Mouse (Mus musculus): Measurements from ENCODE around the gene Zmynd15. TPM values are rescaled to one million over a fixed set of nuclear protein-coding genes. Genes with fewer than 3 reads are reported as not detected.
A peak's percentile ranks its signal among the peaks of the same experiment; 100 is the strongest.

The Zmynd15 gene
- polyA plus RNA-seq, 1 experiment from 2014 or later = 0.66 TPM

DNA sequence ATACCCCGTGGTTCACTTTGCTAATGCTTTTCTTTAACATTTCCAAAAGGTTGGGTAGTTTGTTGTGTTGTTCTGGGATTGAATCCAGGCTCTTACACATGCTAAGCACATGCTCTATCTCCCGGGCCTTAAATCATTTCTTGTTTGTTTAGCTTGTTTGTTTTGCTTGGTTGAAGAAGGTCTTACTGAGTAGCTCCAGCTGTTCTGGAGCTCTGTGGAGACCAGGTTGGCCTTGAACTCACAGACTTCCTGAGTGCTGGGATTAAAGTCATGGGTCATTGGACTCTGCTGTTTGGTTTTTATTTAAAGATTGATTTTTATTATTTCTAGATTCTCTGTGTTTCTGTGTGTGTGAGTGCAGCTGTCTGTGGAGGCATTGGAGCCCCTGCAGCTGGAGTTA is 26.3 kb downstream of the Zmynd15 start:
- H3K9me3 ChIP-seq (replicated peaks) = no peaks in the 10 kb centered on the region
- no peak overlapping the region for H3K4me3 ChIP-seq (replicated peaks)
- no peaks in the 10 kb centered on the region for H3K4me1 ChIP-seq
- H3K27me3 ChIP-seq = no peaks in the 10 kb centered on the region
- no peaks in the 10 kb centered on the region for H3K36me3 ChIP-seq
- 39% methylated on average over 2 of the region's 2 CpGs for WGBS
- no peak overlapping the region for H3K9ac ChIP-seq
- H3K4me2 ChIP-seq = no peak overlapping the region
- ATAC-seq (replicated peaks; ENCODE audit: low FRiP score) = 0 out of 2 replicates have a peak, but pooled peaks have one; percentile 46
- no peak overlapping the region for H3K27ac ChIP-seq

DNA sequence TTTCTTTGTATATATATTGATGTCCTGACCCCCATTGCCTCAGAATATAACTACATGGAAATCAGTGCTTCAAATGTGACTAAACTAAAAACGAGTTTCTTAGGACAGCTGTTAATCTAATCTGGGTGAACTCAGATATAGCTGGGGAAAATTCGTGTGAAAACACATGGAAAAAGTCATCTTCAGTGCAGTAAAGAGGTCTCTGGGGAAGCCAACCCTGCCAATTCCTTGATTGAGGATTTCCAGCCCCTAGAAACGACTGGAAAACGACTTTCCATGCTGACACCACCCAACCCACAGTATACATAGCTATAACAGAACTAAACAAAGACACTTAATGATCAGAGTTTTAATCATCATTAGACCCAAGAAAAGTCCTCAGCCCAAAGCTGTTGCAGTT is 28.6 kb downstream of the Zmynd15 start:
- H3K9ac ChIP-seq = no peak overlapping the region
- no peaks in the 10 kb centered on the region for H3K27me3 ChIP-seq
- no peak for ATAC-seq (replicated peaks; ENCODE audit: low FRiP score)
- H3K4me1 ChIP-seq = no peaks in the 10 kb centered on the region
- H3K27ac ChIP-seq = no peak overlapping the region
- 44% methylated on average over 4 of the region's 4 CpGs for WGBS
- no peaks in the 10 kb centered on the region for H3K36me3 ChIP-seq
- no peaks in the 10 kb centered on the region for H3K9me3 ChIP-seq (replicated peaks)
- H3K4me2 ChIP-seq = no peak overlapping the region
- H3K4me3 ChIP-seq (replicated peaks) = no peak overlapping the region

DNA sequence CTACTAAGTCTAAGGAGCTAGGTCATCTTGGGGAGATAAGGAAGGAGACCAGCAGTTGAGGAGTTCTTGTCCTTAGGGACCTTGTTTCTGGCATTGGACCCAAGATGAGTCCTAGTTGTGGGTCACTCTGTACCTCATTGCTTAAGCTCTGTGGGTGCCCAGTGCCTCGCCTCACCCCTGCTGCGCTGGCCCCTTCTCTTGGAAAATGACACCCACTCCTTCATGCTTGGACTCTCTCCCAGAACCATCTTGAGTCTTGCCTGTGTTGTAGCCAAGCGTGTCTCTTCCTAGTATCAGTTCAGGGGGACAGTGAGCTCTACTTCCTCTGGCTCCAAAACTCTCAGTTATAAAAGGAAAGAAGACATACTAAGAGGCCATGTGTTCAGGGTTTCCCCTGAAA is 29.9 kb downstream of the Zmynd15 start:
- H3K27ac ChIP-seq = 0 out of 2 replicates have a peak overlapping the region, but pooled peaks have one; percentile 15
- no peaks in the 10 kb centered on the region for H3K4me1 ChIP-seq
- ATAC-seq (replicated peaks; ENCODE audit: low FRiP score) = no peak
- H3K36me3 ChIP-seq = no peaks in the 10 kb centered on the region
- H3K27me3 ChIP-seq = no peaks in the 10 kb centered on the region
- H3K9ac ChIP-seq = no peak overlapping the region
- no peak overlapping the region for H3K4me2 ChIP-seq
- 82% methylated on average over 3 of the region's 3 CpGs for WGBS
- no peaks in the 10 kb centered on the region for H3K9me3 ChIP-seq (replicated peaks)
- no peak overlapping the region for H3K4me3 ChIP-seq (replicated peaks)

DNA sequence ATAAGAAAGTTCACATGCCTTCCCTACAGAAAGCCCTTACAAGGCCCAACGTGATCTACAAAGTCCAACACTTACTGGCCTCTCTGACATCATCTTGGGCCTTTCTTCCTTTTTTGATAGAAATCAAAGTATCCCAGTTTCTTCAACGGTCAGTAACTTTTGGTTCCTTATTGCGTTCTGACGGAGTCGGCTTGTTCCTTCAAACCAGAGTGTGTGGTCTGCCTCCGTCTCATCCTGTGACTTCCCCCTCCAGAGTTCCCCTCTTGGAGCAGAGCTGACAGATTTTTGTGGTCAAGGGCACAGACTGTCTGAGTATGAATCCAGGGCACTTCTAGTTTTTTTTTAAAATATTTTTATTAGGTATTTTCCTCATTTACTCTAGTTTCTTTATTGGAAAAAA is 30.5 kb downstream of the Zmynd15 start:
- no peak for ATAC-seq (replicated peaks; ENCODE audit: low FRiP score)
- Histone ChIP-seq H3K4me1 (no peaks in the 10 kb centered on the region), H3K9me3 (replicated peaks) (no peaks in the 10 kb centered on the region), H3K4me3 (replicated peaks) (no peak overlapping the region), H3K27ac (no peak overlapping the region), H3K27me3 (no peaks in the 10 kb centered on the region), H3K4me2 (no peak overlapping the region), H3K9ac (no peak overlapping the region), H3K36me3 (no peaks in the 10 kb centered on the region)
- WGBS = 78% methylated on average over 6 of the region's 6 CpGs

DNA sequence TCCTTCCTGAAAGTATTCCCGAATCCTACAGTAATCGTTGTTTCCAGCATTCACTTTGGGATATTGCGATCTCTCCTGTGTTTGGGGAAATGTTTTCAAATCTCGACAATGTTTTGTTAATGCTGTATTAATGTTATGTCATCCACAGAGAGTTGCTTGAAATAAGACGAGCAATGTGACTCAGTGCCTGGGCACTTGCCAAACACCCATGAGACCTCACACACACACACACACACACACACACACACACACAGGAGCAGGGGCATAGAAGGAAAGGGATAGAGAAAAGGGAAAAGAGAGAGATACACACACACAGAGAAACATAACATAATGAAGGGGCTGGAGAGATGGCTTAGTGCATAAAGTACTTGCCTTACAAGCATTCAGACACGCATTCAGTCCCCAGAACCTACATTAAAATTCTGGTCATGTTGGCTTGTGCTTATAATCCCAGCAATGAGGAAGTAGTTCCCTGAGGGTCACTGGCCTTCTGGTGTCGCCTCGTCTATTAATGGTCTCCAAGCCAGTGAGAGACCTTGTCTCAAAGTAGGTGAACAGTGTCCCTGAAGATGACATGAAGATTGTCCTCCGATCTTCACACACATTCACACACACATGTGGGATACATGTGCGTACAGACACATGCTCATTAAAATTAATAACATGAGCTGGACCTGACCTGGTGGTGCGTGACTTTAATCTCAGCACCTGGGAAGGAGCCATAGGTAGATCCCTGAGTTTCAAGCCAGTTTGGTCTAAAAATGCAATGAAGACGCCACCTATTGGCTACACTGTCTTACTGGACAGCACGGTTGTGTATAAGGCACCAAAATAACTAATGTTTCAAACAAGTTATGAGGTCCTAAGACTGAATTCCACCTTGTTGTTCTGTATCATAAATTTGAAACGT is 40.6 kb downstream of the Zmynd15 start:
- H3K27ac ChIP-seq = no peak overlapping the region
- WGBS = 69% methylated on average over 14 of the region's 14 CpGs
- no peak overlapping the region for H3K4me3 ChIP-seq (replicated peaks)
- H3K4me2 ChIP-seq = no peak overlapping the region
- H3K27me3 ChIP-seq = peaks cover under 1% of the 10 kb centered on the region; the same call in 1 of the 2 replicates
- H3K4me1 ChIP-seq = no peaks in the 10 kb centered on the region
- H3K9me3 ChIP-seq (replicated peaks) = no peaks in the 10 kb centered on the region
- no peak overlapping the region for H3K9ac ChIP-seq
- H3K36me3 ChIP-seq = no peaks in the 10 kb centered on the region
- no peak for ATAC-seq (replicated peaks; ENCODE audit: low FRiP score)

DNA sequence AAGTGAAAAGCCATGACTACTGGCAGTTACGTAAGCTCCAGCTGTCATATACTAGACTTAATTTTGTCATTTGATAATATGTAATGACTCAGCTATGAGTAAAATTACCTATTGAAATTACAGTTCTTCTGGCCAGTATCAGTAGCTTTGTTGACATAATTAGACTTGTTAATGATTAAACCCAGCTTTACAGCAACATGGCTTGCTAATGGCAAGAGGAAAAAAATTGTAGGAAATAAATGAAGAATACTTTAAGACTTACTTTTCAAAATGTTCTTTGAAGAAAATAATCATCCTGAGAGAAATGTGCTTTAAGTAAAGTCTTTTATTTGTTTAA is 41.2 kb downstream of the Zmynd15 start:
- no peaks in the 10 kb centered on the region for H3K9me3 ChIP-seq (replicated peaks)
- no peaks in the 10 kb centered on the region for H3K36me3 ChIP-seq
- 74% methylated on average over 1 of the region's 1 CpGs for WGBS
- no peaks in the 10 kb centered on the region for H3K4me1 ChIP-seq
- peaks cover 7% of the 10 kb centered on the region; the same call in 1 of the 2 replicates for H3K27me3 ChIP-seq
- H3K4me3 ChIP-seq (replicated peaks) = no peak overlapping the region
- ATAC-seq (replicated peaks; ENCODE audit: low FRiP score) = no peak
- H3K27ac ChIP-seq = no peak overlapping the region
- no peak overlapping the region for H3K9ac ChIP-seq
- no peak overlapping the region for H3K4me2 ChIP-seq

DNA sequence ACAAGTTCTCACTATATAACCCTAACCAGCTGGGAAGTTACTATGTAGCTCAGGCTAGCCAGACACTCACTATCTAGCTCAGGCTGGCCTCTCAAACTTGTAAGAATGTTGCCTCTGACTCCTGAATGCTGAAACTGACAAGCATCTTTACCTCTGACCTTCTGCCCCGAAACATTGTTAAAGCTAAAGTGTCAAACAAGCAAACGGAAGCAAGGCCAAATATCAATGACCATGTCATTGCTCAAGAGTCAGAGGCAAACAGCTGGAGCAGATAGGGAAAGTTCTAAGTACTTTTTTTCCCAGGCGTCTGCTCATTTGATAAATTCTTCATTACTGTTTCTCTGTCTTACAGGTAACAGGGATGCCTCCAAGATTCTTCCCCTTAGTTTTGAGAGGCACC is 42.8 kb downstream of the Zmynd15 start:
- Histone ChIP-seq H3K27ac (no peak overlapping the region), H3K36me3 (no peaks in the 10 kb centered on the region), H3K4me1 (0 out of 2 replicates have a peak, but pooled peaks cover 2% of the 10 kb centered on the region), H3K4me2 (no peak overlapping the region), H3K9me3 (replicated peaks) (no peaks in the 10 kb centered on the region), H3K27me3 (peaks cover 7% of the 10 kb centered on the region; the same call in 1 of the 2 replicates), H3K4me3 (replicated peaks) (no peak overlapping the region), H3K9ac (no peak overlapping the region)
- ATAC-seq (replicated peaks; ENCODE audit: low FRiP score) = no peak
- WGBS = 74% methylated on average over 3 of the region's 3 CpGs

DNA sequence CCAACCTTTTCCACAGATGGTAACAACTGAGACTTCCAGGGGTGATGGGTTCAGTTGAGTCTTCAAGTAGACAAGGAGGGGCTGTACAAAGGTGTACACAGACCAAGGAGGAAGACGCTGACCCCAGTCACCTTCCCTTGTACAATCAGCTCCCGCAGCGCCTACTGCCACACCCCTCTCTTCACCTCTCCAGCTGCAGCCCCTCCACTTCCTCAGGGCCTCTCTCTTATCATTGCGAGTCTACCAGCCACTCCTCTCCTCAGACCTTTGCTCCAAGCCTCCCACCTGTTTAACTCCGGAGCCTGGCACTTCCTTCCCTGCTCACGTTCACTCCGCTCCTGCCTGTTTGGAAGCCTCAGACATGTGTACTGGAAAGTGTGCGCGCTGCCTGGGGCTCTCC is 45.7 kb downstream of the Zmynd15 start, which contains the start of gene Tm4sf5:
Gene Tm4sf5, plus strand, starts transcription at position 275 of the 400 bp plus-strand sequence.
- no peak within 1 kb of the TSS for H3K4me2 ChIP-seq
- peaks cover 7% of the 10 kb centered on the region for H3K4me1 ChIP-seq

DNA sequence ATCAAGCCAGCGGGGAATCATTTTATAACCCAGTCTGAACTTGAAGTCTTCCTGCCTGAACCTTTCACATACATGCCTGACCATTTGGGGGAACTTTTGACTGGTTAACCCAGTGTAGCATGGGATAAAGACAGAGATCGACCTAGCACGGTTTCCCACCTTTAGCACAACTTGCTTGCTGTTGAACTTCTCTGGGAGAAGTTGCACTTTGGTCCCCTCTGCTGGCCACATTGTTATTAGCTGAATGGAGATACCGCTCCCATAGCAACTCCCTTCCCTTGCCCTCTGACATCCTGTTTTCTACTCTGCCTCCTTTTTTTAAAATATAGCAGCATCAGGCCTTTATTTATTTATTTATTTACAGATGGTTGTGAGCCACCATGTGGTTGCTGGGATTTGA is 47.2 kb downstream of the Zmynd15 start:
- Histone ChIP-seq H3K4me3 (replicated peaks) (no peak overlapping the region), H3K4me2 (no peak overlapping the region)

More for the DNA sequence above, 45.7 kb downstream of the Zmynd15 start, which contains the start of gene Tm4sf5:
- 72% methylated on average over 9 of the region's 9 CpGs for WGBS
- ATAC-seq (replicated peaks; ENCODE audit: low FRiP score) = no peak
- Histone ChIP-seq H3K27me3 (peaks cover 22% of the 10 kb centered on the region), H3K36me3 (no peaks in the 10 kb centered on the region), H3K27ac (no peak within 1 kb of the TSS), H3K4me3 (replicated peaks) (no peak within 1 kb of the TSS), H3K9me3 (replicated peaks) (no peaks in the 10 kb centered on the region), H3K9ac (no peak within 1 kb of the TSS)

DNA sequence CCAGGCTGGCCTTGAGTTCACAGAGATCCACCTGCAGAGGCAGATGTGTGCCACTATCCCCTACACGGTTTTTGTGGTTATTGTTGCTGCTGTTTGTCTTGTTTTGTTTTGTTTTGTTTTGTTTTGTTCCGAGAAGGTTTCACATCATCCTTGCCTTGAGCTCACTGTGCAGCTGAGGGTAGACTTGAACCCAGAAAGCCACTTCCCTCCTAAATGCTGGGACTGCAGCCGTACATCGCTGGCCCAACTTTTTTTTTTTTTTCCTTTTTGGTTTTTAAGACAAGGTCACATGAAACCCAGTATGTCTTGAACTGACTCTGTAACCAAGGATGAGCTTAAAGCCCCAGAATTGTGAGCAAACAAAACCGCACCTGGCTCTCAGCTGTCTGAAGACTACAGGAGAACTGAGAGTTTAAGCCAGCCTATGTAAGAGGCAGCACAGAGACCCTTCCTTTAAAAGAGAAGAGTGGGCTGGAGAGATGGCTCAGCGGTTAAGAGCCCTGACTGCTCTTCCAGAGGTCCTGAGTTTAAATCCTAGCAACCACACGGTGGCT is 47.8 kb downstream of the Zmynd15 start:
- 68% methylated on average over 7 of the region's 7 CpGs for WGBS
- no peak for ATAC-seq (replicated peaks; ENCODE audit: low FRiP score)
- Histone ChIP-seq H3K27ac (no peak overlapping the region), H3K4me2 (no peak overlapping the region), H3K36me3 (no peaks in the 10 kb centered on the region), H3K4me3 (replicated peaks) (no peak overlapping the region), H3K4me1 (peaks cover 16% of the 10 kb centered on the region), H3K9ac (no peak overlapping the region), H3K9me3 (replicated peaks) (no peaks in the 10 kb centered on the region), H3K27me3 (peaks cover 27% of the 10 kb centered on the region)

More for the DNA sequence above, 47.2 kb downstream of the Zmynd15 start:
- H3K9ac ChIP-seq = no peak overlapping the region
- H3K27me3 ChIP-seq = peaks cover 27% of the 10 kb centered on the region
- 26% methylated on average over 4 of the region's 4 CpGs for WGBS
- H3K36me3 ChIP-seq = no peaks in the 10 kb centered on the region
- H3K27ac ChIP-seq = no peak overlapping the region
- no peaks in the 10 kb centered on the region for H3K9me3 ChIP-seq (replicated peaks)
- ATAC-seq (replicated peaks; ENCODE audit: low FRiP score) = no peak
- peaks cover 16% of the 10 kb centered on the region for H3K4me1 ChIP-seq

DNA sequence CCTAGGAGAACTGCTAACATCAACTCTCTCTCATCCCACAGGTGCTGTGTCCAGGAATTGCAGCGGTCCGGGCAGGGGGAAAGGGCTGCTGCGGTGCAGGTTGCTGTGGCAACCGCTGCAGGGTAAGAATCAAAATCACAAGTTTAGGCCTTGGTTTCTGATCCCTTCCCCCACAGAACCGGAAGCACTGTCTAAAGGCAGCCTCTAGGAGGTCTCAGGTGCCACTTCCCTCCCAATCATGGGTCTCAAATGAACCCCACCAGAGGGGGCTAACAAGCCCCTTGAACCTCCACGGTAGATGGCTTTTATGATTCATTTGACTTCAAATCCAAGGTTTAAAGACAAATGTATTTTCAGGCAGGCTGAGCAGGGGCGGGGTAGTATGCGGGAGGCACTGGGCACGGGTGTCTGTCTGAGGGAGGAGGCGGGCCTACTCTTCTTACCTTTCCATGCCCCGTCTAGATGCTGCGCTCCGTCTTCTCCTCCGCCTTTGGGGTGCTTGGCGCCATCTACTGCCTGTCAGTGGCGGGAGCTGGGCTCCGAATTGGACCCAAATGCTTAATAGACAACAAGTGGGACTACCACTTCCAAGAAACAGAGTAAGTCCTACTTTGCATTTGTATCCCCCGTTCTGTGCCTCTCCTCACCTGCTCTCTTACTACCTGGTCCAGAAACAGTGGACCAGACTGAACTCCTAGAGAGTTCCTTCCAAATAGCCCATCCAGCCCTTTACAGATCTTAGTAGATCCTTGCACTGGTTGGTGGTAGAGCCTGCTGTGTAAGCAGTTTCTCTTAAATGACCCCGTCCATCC is 50.7 kb downstream of the Zmynd15 start:
- H3K4me1 ChIP-seq = peaks cover 21% of the 10 kb centered on the region
- H3K27ac ChIP-seq = no peak overlapping the region
- 11% methylated on average over 19 of the region's 19 CpGs for WGBS
- peaks cover 25% of the 10 kb centered on the region for H3K27me3 ChIP-seq
- peak overlapping the region; percentile 51 for H3K4me2 ChIP-seq
- ATAC-seq (replicated peaks; ENCODE audit: low FRiP score) = no peak; the same call in 1 of the 2 replicates
- H3K4me3 ChIP-seq (replicated peaks) = 0 out of 2 replicates have a peak overlapping the region, but pooled peaks have one; percentile 14
- no peaks in the 10 kb centered on the region for H3K36me3 ChIP-seq
- no peak overlapping the region for H3K9ac ChIP-seq
- no peaks in the 10 kb centered on the region for H3K9me3 ChIP-seq (replicated peaks)

DNA sequence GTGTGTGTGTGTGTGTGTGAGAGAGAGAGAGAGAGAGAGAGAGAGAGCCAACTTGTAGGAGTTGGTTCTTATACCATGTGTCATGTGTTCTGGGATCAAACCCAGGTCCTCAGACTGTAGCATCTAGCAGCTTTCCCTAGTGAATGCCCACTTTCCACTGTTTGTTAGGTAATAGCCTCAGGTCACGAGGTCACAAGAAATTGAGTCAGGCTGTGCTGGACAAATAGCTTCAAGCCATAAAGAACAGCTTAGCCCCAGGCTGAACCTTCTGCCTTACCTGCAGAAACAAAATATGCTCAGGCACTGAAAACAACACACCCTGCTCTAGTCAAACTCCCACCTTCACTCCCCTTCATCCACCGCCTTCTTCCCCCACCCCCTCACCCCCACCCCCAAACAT is 52.0 kb downstream of the Zmynd15 start:
- Histone ChIP-seq H3K36me3 (no peaks in the 10 kb centered on the region), H3K4me1 (peaks cover 20% of the 10 kb centered on the region), H3K4me3 (replicated peaks) (no peak overlapping the region), H3K4me2 (no peak overlapping the region), H3K27ac (no peak overlapping the region), H3K9ac (no peak overlapping the region), H3K27me3 (peaks cover 19% of the 10 kb centered on the region), H3K9me3 (replicated peaks) (no peaks in the 10 kb centered on the region)
- no peak for ATAC-seq (replicated peaks; ENCODE audit: low FRiP score)
- 52% methylated on average over 2 of the region's 2 CpGs for WGBS
